Mouse (Mus musculus) olfactory bulb, adult 2 months (tissue): ENCODE data around the gene Pik3r3.

Source experiments
- CTCF ChIP-seq: fragments of 200-500 bp; IDR thresholded peaks from 2 replicates; pipeline ENCODE4 v1.5.1; 2012; ENCODE audit warnings: low read depth, mild to moderate bottlenecking, low read length, moderate library complexity; ENCODE audit not compliant: insufficient read depth
- POLR2A ChIP-seq: fragments of 200-500 bp; IDR thresholded peaks from 2 replicates; pipeline ENCODE4 v1.6.1; 2012; ENCODE audit warnings: mild to moderate bottlenecking, low read depth, low read length, moderate library complexity; ENCODE audit not compliant: insufficient read depth

- no peak for TF ChIP-seq CTCF
- TF ChIP-seq POLR2A, result no peak
Observed at GRCm38 (mm10) chr4:116193583-116194383, 27.6 kb upstream of the Pik3r3 start.
